Comparison of ENCODE assay signal across 19 mouse cellular contexts in genomic region chr3:108096726-108097125, GRCm38 (mm10). TPM values are rescaled to one million over a fixed set of nuclear protein-coding genes. Genes with fewer than 3 reads are reported as not detected.
A peak's percentile ranks its signal among the peaks of the same experiment; 100 is the strongest.
DNase-seq lines count a peak whose midpoint lies in the region; ATAC-seq and TF ChIP-seq lines count a peak whose summit lies in the region.
"Had no signal": no experiment of that assay in that cellular context is flagged by ENCODE, and none has a peak within 500 bp of the region (broad histone marks: within the 10 kb centered on the region; RNA-seq: fewer than 3 reads in every experiment).

No protein-coding gene starts in this region.

- no peak overlapping the region for H3K9ac ChIP-seq in intestine, embryonic 15.5 days
- no peak overlapping the region for H3K9ac ChIP-seq in intestine, postnatal 0 days (ENCODE audit: low read depth, low read length)
- H3K9ac ChIP-seq in intestine, embryonic 16.5 days (ENCODE audit: low read depth, low read length) = no peak overlapping the region
- H3K9ac ChIP-seq: hindbrain, embryonic 13.5 days; midbrain, embryonic 15.5 days; neural tube, embryonic 12.5 days had no signal

- 74% methylated on average over 10 of the region's 10 CpGs for WGBS in intestine, embryonic 15.5 days
- WGBS in intestine, postnatal 0 days = 63% methylated on average over 10 of the region's 10 CpGs
- 74% methylated on average over 10 of the region's 10 CpGs for WGBS in intestine, embryonic 16.5 days

- no peak overlapping the region for H3K4me3 ChIP-seq in intestine, embryonic 15.5 days (replicated peaks)
- H3K4me3 ChIP-seq in intestine, postnatal 0 days (ENCODE audit: low read depth, low read length) = no peak overlapping the region
- H3K4me3 ChIP-seq in intestine, embryonic 16.5 days (ENCODE audit: low read length) = no peak overlapping the region
- H3K4me3 ChIP-seq: heart, adult 2 months; hindbrain, embryonic 13.5 days; midbrain, embryonic 15.5 days; neural tube, embryonic 12.5 days had no signal

- no peak for TF ChIP-seq CTCF in intestine, postnatal 0 days (IDR thresholded peaks at IDR 0.05; ENCODE audit: low read depth)

- ATAC-seq in intestine, embryonic 15.5 days = peak; percentile 59; the same call in 1 of the 2 replicates
- ATAC-seq in intestine, postnatal 0 days = no peak
- ATAC-seq in intestine, embryonic 16.5 days = peak; percentile 82
- peak; percentile 68 for ATAC-seq in megakaryocyte progenitor cell, adult 5-6 weeks (replicated peaks; ENCODE audit: poor library complexity)
- ATAC-seq: CD4-positive, CD25-positive, alpha-beta regulatory T cell, adult 4 months; midbrain, embryonic 15.5 days; Patski had no signal

- no peaks in the 10 kb centered on the region for H3K4me1 ChIP-seq in intestine, embryonic 15.5 days (replicated peaks)
- H3K4me1 ChIP-seq in intestine, postnatal 0 days (replicated peaks; ENCODE audit: control insufficient read depth, insufficient read depth, low read length) = no peaks in the 10 kb centered on the region
- no peaks in the 10 kb centered on the region for H3K4me1 ChIP-seq in intestine, embryonic 16.5 days (ENCODE audit: control insufficient read depth, insufficient read depth, low read length)
- H3K4me1 ChIP-seq: neural tube, embryonic 12.5 days had no signal

- no peak overlapping the region for H3K4me2 ChIP-seq in intestine, embryonic 15.5 days (replicated peaks)
- H3K4me2 ChIP-seq in intestine, postnatal 0 days (replicated peaks; ENCODE audit: low read depth) = no peak overlapping the region
- no peak overlapping the region for H3K4me2 ChIP-seq in intestine, embryonic 16.5 days (ENCODE audit: low read depth, low read length)
- H3K4me2 ChIP-seq: hindbrain, embryonic 13.5 days; midbrain, embryonic 15.5 days; neural tube, embryonic 12.5 days had no signal

- no peak overlapping the region for H3K27ac ChIP-seq in intestine, embryonic 15.5 days
- H3K27ac ChIP-seq in intestine, postnatal 0 days (ENCODE audit: low read depth, low read length) = no peak overlapping the region
- H3K27ac ChIP-seq in intestine, embryonic 16.5 days (ENCODE audit: low read length) = no peak overlapping the region
- H3K27ac ChIP-seq: heart, adult 2 months; hindbrain, embryonic 13.5 days; midbrain, embryonic 15.5 days; neural tube, embryonic 12.5 days had no signal

- no peaks in the 10 kb centered on the region for H3K9me3 ChIP-seq in intestine, embryonic 15.5 days
- H3K9me3 ChIP-seq in intestine, postnatal 0 days (ENCODE audit: control insufficient read depth) = no peaks in the 10 kb centered on the region
- H3K9me3 ChIP-seq in intestine, embryonic 16.5 days (ENCODE audit: control insufficient read depth, low read length) = no peaks in the 10 kb centered on the region
- H3K9me3 ChIP-seq: hindbrain, embryonic 13.5 days; midbrain, embryonic 15.5 days; neural tube, embryonic 12.5 days had no signal

- no peaks in the 10 kb centered on the region for H3K27me3 ChIP-seq in intestine, embryonic 15.5 days (replicated peaks)
- H3K27me3 ChIP-seq in intestine, postnatal 0 days (replicated peaks; ENCODE audit: control insufficient read depth, insufficient read depth, low read length) = no peaks in the 10 kb centered on the region
- no peaks in the 10 kb centered on the region for H3K27me3 ChIP-seq in intestine, embryonic 16.5 days (replicated peaks; ENCODE audit: control insufficient read depth, insufficient read depth, low read length)
- H3K27me3 ChIP-seq: hindbrain, embryonic 13.5 days; midbrain, embryonic 15.5 days; neural tube, embryonic 12.5 days; Patski had no signal

- peak; percentile 73 for DNase-seq in c-Kit-negative CD71-positive TER-119-positive erythroid progenitor cells, embryonic 14.5 days (ENCODE audit: low read depth, low spot score)
- no peak for DNase-seq in right cerebral cortex, postnatal 10 days (ENCODE audit: low spot score in 2 of 2)
- no peak for DNase-seq in neural tube, embryonic 10.5 days (ENCODE audit: extremely low spot score, low spot score)
- DNase-seq: cerebellum, postnatal 25 days; heart, adult 2 months; kidney, adult 9 months; retina, postnatal 1 day; thymus, postnatal 36 days had no signal

- H3K36me3 ChIP-seq in intestine, embryonic 15.5 days = no peaks in the 10 kb centered on the region
- H3K36me3 ChIP-seq in intestine, postnatal 0 days (ENCODE audit: control insufficient read depth, insufficient read depth) = no peaks in the 10 kb centered on the region
- H3K36me3 ChIP-seq in intestine, embryonic 16.5 days (ENCODE audit: control insufficient read depth, insufficient read depth, low read length) = no peaks in the 10 kb centered on the region
- H3K36me3 ChIP-seq: hindbrain, embryonic 13.5 days; midbrain, embryonic 15.5 days; neural tube, embryonic 12.5 days had no signal

RNA-seq across cellular contexts. Expression of gene Gnat2, which starts 4.1 kb away (rescaled TPM):
- polyA plus RNA-seq in intestine, embryonic 15.5 days (2015; fragmentation: Nextera tagmentation; extraction: Ambion mirVana) = 1.9 and 2.8 TPM in 2 replicates
- 0.43 and 0.80 TPM in 2 replicates for polyA plus RNA-seq in intestine, postnatal 0 days (2015; fragmentation: Nextera tagmentation; extraction: Ambion mirVana)
- 1.9 and 2.7 TPM in 2 replicates for polyA plus RNA-seq in intestine, embryonic 16.5 days (2015; fragmentation: Nextera tagmentation; extraction: Ambion mirVana)
- 0.72 and 1.8 TPM in 2 replicates for total RNA-seq in megakaryocyte progenitor cell, adult 5-6 weeks (2015)
- 1.0 and 2.0 TPM in 2 replicates for total RNA-seq in megakaryocyte progenitor cell, adult 5-6 weeks (2017)
- total RNA-seq: layer of hippocampus, postnatal 10 days; left cerebral cortex, postnatal 36 days had no signal
- polyA plus RNA-seq: CD4-positive, CD25-positive, alpha-beta regulatory T cell, adult 4 months; heart, adult 2 months had no signal

RNA-seq across cellular contexts. Expression of gene Ampd2, which starts 10.3 kb away (rescaled TPM):
- 49.9 and 53.6 TPM in 2 replicates for polyA plus RNA-seq in intestine, embryonic 15.5 days (2015; fragmentation: Nextera tagmentation; extraction: Ambion mirVana)
- polyA plus RNA-seq in intestine, postnatal 0 days (2015; fragmentation: Nextera tagmentation; extraction: Ambion mirVana) = 17.6 and 18.2 TPM in 2 replicates
- 46.9 and 48.9 TPM in 2 replicates for polyA plus RNA-seq in intestine, embryonic 16.5 days (2015; fragmentation: Nextera tagmentation; extraction: Ambion mirVana)
- 52.9 and 63.6 TPM in 2 replicates for total RNA-seq in megakaryocyte progenitor cell, adult 5-6 weeks (2015)
- 33.9 and 48.4 TPM in 2 replicates for total RNA-seq in megakaryocyte progenitor cell, adult 5-6 weeks (2017)

RNA-seq across cellular contexts. Expression of gene Gnai3, which starts 49.2 kb away (rescaled TPM):
- polyA plus RNA-seq in intestine, embryonic 15.5 days (2015; fragmentation: Nextera tagmentation; extraction: Ambion mirVana) = 165 and 183 TPM in 2 replicates
- 99.6 and 101 TPM in 2 replicates for polyA plus RNA-seq in intestine, postnatal 0 days (2015; fragmentation: Nextera tagmentation; extraction: Ambion mirVana)
- polyA plus RNA-seq in intestine, embryonic 16.5 days (2015; fragmentation: Nextera tagmentation; extraction: Ambion mirVana) = 168 and 170 TPM in 2 replicates
- total RNA-seq in megakaryocyte progenitor cell, adult 5-6 weeks (2015) = 143 and 147 TPM in 2 replicates
- total RNA-seq in megakaryocyte progenitor cell, adult 5-6 weeks (2017) = 167 TPM in 2 replicates

RNA-seq across cellular contexts. Expression of gene Gstm4, which starts 52.0 kb away (rescaled TPM):
- 33.0 and 33.9 TPM in 2 replicates for polyA plus RNA-seq in intestine, embryonic 15.5 days (2015; fragmentation: Nextera tagmentation; extraction: Ambion mirVana)
- 28.4 and 30.5 TPM in 2 replicates for polyA plus RNA-seq in intestine, postnatal 0 days (2015; fragmentation: Nextera tagmentation; extraction: Ambion mirVana)
- polyA plus RNA-seq in intestine, embryonic 16.5 days (2015; fragmentation: Nextera tagmentation; extraction: Ambion mirVana) = 47.9 and 49.2 TPM in 2 replicates
- total RNA-seq in megakaryocyte progenitor cell, adult 5-6 weeks (2015) = 12.5 and 15.8 TPM in 2 replicates
- 15.1 and 22.1 TPM in 2 replicates for total RNA-seq in megakaryocyte progenitor cell, adult 5-6 weeks (2017)

RNA-seq across cellular contexts. Expression of gene Gpr61, which starts 58.0 kb away (rescaled TPM):
- polyA plus RNA-seq in intestine, embryonic 15.5 days (2015; fragmentation: Nextera tagmentation; extraction: Ambion mirVana) = 0.15 and 0.21 TPM in 2 replicates
- 0.05 and 0.13 TPM in 2 replicates for polyA plus RNA-seq in intestine, postnatal 0 days (2015; fragmentation: Nextera tagmentation; extraction: Ambion mirVana)
- polyA plus RNA-seq in intestine, embryonic 16.5 days (2015; fragmentation: Nextera tagmentation; extraction: Ambion mirVana) = 0.11 and 0.13 TPM in 2 replicates
- total RNA-seq in megakaryocyte progenitor cell, adult 5-6 weeks (2015) = not detected in 2 replicates
- not detected in 2 replicates for total RNA-seq in megakaryocyte progenitor cell, adult 5-6 weeks (2017)
- total RNA-seq: heart, adult 2 months had no signal
